Mouse (Mus musculus): ENCODE results near the gene Med13l. TPM values are rescaled to one million over a fixed set of nuclear protein-coding genes. Genes with fewer than 3 reads are reported as not detected.
A peak's percentile ranks its signal among the peaks of the same experiment; 100 is the strongest.

Med13l gene
- total RNA-seq, 2 experiments from 2014 or later: 101 to 104 TPM

DNA sequence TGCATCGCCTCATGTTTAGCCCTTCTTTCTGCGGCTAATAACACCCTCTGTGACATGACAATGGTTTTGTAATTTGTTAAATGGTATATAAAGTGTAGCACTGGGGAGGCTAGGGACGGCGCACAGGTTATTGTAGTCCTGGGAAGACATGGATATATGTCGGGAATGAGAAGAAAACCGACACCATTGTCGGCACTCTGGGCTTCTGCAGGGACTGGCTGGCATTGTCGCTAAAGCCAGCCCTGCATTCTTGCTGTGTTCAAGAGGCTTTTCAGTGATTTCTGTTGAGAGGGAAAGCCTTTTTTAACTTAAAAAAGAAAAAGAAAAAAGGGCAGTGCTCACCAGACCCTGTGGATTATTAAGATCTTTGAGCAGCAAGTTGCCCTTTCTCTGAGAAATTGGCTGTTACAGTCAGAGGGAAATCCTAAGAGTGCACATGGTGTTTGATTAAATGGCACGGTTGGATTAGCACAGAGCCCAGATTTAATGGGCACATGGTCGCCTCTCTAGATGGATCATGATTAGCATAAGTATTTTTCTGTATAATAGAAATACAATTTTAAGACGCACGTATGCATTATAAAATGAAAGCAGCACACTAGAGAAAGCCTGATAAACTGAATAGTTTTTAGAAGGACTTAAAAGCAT is 58.6 kb downstream of the Med13l start:
- intact Hi-C loops (cut with DNase I): no loop called here
- DNase-seq (ENCODE audit: low spot score in 2 of 2): no peak

GRCm38 (mm10) chr5:118619801-118620200 is 59.3 kb downstream of the Med13l start:
- no peak for DNase-seq (ENCODE audit: low spot score in 2 of 2)
- intact Hi-C loops (cut with DNase I): no loop called here

DNA sequence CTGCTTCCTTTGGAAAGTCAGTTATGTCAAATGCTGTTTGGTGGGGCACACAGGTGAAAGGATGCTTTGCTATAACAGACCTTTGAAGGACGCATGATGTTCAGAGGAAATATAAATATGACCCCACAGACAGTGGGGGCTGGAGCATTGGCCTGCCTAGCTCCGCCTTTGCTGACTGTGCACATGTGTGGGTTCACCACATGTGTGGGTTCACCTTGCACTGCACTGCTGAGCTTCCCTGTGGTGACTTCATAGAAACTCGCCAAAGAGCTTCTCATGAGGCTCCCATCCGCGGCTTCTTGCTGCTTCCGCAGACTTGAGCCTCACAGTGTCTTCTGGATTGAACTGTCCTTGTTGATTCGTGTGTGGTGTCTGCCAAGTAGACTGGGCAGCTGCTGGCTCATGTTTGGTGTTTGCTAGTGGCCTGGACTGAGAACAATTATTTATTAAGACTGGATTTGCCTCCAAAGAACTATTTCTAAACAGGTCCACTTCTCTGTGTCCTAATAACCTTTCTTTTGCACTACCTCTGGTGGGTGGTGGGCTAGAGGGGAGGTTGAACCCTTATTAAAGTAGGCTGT is 59.9 kb downstream of the Med13l start:
- no peak for DNase-seq (ENCODE audit: low spot score in 2 of 2)
- intact Hi-C loops (cut with DNase I): no loop called here

GRCm38 (mm10) chr5:118621877-118622276 is 61.4 kb downstream of the Med13l start:
- no peak for DNase-seq (ENCODE audit: low spot score in 2 of 2)
- intact Hi-C loops (cut with DNase I): no loop called here

DNA sequence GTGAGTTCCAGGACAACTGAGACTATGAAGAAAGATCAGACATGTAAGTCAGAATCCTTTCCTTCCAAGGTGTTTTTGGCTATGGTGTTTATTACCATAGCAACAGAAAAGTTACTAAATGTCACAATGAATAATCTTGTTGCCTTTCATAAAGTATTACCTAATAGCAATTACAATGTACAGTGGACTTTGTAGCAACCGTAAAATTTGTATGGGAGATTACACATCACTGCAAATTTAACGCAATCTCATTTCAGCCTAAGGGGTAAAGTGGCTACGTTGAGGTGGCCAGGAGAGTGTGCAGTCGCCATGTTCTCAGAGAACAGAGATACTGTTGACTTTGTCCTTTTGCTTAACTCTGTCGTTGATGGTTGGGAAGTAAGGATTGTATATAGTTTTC is 61.9 kb downstream of the Med13l start:
- DNase-seq (ENCODE audit: low spot score in 2 of 2): no peak
- intact Hi-C loops (cut with DNase I): no loop called here

- no peak for DNase-seq (ENCODE audit: low spot score in 2 of 2)
- intact Hi-C loops (cut with DNase I): no loop called here
These were observed 63.3 kb downstream of the Med13l start for GRCm38 (mm10) chr5:118623797-118624196.

- no peak for DNase-seq (ENCODE audit: low spot score in 2 of 2)
- intact Hi-C loops (cut with DNase I): no loop called here
These were observed 67.2 kb downstream of the Med13l start for GRCm38 (mm10) chr5:118627630-118628029.

- intact Hi-C loops (cut with DNase I): no loop called here
- no peak for DNase-seq (ENCODE audit: low spot score in 2 of 2)
These were observed 67.7 kb downstream of the Med13l start for GRCm38 (mm10) chr5:118628211-118628610.

- DNase-seq (ENCODE audit: low spot score in 2 of 2): no peak
- intact Hi-C loops (cut with DNase I): no loop called here
These were observed 71.9 kb downstream of the Med13l start for GRCm38 (mm10) chr5:118632346-118632745.

- DNase-seq (ENCODE audit: low spot score in 2 of 2): no peak
- intact Hi-C loops (cut with DNase I): no loop called here
These were observed 72.6 kb downstream of the Med13l start for GRCm38 (mm10) chr5:118633106-118633505.

GRCm38 (mm10) chr5:118635476-118636187 is 75.2 kb downstream of the Med13l start:
- intact Hi-C loops (cut with DNase I): loop anchor here (5.0 kb wide), 1 partner anchor 38 kb away; no protein-coding TSS in a partner anchor
- no peak for DNase-seq (ENCODE audit: low spot score in 2 of 2)

DNA sequence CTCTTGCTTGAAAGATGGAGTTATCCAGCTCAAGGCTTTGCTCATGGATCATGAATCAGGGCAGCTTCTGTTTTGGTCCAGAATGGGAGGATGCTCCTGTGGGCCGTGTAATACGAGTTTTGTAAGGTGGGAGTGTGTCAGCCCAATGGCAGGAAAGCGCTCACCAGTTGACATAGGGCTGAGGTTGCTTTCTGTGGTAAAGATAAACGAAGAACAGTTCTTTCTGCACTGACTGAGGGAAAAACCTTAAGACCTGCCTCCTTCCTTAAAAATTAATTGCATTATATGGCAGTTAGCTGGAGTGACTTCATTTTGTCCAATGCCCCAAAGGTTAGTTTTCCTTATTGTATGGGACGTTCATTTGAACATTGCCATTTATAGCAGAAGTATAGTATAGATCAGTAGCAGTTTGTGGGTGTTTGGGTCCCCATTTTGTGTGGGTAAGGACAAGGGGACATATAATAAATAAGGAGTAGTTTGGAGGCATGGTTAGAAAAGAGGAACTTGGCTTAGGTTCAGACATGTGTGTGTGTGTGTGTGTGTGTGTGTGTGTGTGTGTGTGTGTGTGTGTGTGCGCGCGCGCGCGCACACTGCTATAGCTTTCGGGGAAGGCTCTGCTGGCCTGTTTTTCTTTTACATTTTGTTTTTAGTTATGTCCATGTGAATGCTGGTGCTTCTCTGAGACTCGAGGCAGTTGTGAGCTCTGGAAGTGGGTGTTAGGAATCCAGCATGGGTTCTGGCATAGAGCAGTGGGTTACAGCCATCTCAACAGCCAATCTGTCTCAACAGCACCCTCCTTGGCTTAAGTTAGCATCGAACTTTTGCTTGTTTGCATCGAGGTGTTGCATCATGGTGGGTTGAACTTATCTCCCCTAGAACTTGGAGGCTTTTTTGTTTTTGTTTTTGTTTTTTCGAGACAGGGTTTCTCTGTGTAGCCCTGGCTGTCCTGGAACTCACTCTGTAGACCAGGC is 76.2 kb downstream of the Med13l start:
- DNase-seq (ENCODE audit: low spot score in 2 of 2): no peak
- intact Hi-C loops (cut with DNase I): loop anchor here (5.0 kb wide), 1 partner anchor 39 kb away; no protein-coding TSS in a partner anchor

- intact Hi-C loops (cut with DNase I): loop anchor here (5.0 kb wide), 1 partner anchor 41 kb away; no protein-coding TSS in a partner anchor
- DNase-seq (ENCODE audit: low spot score in 2 of 2): no peak
These were observed 77.5 kb downstream of the Med13l start for GRCm38 (mm10) chr5:118637931-118638330.

DNA sequence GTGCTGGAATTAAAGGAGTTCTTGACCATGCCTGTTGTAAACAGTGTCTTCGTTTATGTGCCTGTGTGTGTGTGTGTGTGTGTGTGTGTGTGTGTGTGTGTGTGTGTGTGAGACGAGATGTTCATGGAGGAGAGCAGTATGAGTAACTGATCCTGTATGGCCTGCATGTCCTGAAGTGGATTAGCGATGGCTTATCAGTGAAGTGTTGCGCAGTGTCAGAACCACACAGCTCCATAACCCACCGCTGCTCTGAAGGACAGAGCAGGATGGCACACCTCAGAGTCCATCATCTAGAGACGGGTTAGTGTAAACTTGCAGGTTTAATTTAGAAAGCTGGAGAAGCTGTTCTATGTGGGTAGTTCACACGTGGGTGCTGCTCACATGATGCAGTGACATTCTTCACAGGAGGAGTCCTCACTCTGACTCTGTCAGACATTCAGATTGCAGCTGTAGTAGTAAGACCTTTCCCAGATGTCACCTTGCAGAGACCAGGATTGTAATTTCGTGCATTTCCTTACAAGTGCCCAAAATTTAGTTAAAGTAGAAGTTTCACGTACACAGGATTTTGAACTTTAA is 78.1 kb downstream of the Med13l start:
- DNase-seq (ENCODE audit: low spot score in 2 of 2): peak in 1 of 2 experiments; percentile 56
- intact Hi-C loops (cut with DNase I): loop anchor here (5.0 kb wide), 1 partner anchor 41 kb away; no protein-coding TSS in a partner anchor

DNA sequence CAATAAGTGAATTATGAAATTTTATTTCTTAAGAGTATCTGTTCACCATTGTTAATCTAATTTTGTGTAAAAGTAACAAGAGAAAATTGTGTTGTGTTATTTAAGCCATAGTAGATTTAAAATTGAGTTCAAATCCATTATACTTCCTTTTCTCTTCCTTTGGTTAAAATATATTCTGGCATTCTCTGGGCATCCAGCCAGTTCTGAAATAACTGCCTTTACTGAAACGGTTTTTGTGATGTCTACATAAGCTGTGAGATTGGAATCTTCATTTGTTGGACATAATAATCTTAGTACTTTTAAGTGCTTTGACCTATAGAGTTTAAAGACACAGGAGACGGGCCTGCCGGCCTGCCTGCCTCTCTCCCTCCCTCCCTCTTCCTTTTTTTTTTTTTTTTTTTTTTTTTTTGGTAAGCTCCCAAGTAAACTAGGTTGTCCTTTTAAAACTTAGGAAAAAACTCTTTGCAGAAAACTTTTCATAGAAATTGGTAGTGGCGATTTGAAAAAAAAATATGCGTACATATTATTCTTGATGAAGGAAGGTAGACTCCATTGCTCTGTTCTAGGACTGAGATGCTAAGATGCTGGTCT is 78.7 kb downstream of the Med13l start:
- peak in 1 of 2 experiments; percentile 70 for DNase-seq (ENCODE audit: low spot score in 2 of 2)
- intact Hi-C loops (cut with DNase I): loop anchor here (5.0 kb wide), 1 partner anchor 42 kb away; no protein-coding TSS in a partner anchor

GRCm38 (mm10) chr5:118644041-118644440 is 83.6 kb downstream of the Med13l start:
- no peak for DNase-seq (ENCODE audit: low spot score in 2 of 2)
- intact Hi-C loops (cut with DNase I): no loop called here

DNA sequence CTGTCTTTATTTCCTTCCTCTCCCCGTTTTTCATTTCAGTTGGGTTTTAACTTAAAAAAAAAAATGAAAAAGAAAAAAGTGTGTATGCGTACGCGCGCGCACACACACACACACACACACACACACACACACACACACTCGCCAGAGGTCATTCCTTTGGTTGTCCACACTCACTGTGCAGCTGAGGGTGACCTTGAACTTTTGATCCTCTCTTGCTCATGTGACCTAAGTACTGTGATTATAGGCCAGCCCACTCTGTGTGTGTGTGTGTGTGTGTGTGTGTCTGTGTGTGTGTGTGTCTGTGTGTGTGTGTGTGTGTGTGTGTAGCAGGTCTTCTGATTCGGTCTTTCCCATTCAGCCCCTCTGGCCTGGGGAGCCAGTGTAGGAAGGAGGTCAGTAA is 84.0 kb downstream of the Med13l start:
- intact Hi-C loops (cut with DNase I): no loop called here
- no peak for DNase-seq (ENCODE audit: low spot score in 2 of 2)

- intact Hi-C loops (cut with DNase I): no loop called here
- DNase-seq (ENCODE audit: low spot score in 2 of 2): no peak
These were observed 84.8 kb downstream of the Med13l start for GRCm38 (mm10) chr5:118645196-118645805.
